Mouse (Mus musculus) thymus, postnatal 36 days (tissue): Measurements from ENCODE around the gene Rab2b.
"Not testable (repeated sequence)": the region's sequence is repeated elsewhere in the genome, so short reads cannot be mapped to it uniquely, and the experiment has no call there.

Source experiments
- DNase-seq, 2 experiments: peaks; one replicate each; pipeline ENCODE4 v3.0.0; 2022; ENCODE audit warnings: mixed read lengths in 2 of 2

Rab2b gene

GRCm38 (mm10) chr14:52278932-52279746 lies at the start of gene Rab2b, which contains the start of gene Tox4:
Rab2b (minus strand) TSS chr14:52279545.
Tox4 (plus strand) TSS chr14:52279146.
- peak; percentile 98 to 99 for DNase-seq

- no peak for DNase-seq
Measured at GRCm38 (mm10) chr14:52327910-52328812, 48.8 kb upstream of the Rab2b start, which contains the start of gene Sall2. Sall2 (minus strand) TSS chr14:52328762.

- no peak for DNase-seq
Measured at GRCm38 (mm10) chr14:52327375-52327901, 48.1 kb upstream of the Rab2b start.

GRCm38 (mm10) chr14:52325890-52326289 lies 46.5 kb upstream of the Rab2b start:
- DNase-seq: no peak

DNA sequence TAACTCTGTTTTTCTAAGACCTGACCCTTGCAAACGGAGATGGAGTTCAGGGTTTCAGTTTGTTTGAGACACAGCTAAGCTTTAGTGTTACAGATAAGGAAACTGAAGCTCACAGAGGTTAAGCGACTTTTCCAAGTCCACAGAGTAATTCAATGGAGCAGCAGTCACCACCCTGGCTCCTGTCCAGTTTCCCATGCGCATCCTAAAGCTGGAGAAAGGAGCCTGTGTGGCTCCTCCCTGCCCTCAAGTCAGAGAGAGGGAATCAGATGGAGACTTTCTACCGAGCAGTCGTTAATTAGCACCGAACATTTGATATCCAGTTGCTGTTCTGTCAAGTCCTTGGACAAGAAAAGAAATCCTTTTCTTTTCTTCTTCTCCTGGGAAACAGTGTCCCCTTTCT lies 40.0 kb upstream of the Rab2b start:
- no peak for DNase-seq

DNA sequence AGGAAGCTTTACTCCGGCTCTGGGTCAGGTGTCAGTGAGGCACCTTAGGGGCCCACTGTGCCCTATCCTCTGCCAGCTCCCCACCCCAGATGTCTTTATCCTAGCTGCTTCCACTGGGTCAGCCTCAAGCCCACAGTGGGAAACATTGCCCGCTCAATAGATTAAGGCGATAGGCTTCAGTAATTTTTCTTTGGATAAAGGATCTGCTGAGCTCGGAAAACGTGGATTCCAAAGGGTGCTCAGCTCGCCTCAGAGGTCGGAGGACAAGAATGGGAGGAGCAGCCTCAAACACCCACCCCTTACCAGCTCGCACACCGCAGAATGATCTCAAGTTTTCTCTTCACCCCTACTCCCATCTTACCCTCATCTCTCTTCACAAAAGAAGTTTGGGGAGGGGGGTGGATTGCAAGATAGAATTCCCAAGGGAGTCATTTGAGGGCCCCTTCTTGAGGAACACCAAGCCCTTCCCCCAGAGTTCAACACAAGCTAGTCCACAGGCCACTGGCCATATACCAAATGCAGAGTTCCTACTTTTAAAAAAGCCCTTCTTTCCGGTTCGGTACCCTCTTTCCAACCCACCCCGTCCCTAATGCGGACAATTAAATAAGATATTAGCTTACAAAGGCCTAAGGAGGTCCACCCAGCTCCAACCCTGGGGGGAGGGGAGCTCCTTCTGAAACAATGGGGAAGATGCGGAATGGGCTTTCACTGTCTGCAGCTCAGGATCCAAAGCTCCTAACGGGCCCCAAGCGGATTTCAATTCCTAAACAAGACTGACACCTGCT lies 37.3 kb upstream of the Rab2b start:
- DNase-seq: no peak

DNA sequence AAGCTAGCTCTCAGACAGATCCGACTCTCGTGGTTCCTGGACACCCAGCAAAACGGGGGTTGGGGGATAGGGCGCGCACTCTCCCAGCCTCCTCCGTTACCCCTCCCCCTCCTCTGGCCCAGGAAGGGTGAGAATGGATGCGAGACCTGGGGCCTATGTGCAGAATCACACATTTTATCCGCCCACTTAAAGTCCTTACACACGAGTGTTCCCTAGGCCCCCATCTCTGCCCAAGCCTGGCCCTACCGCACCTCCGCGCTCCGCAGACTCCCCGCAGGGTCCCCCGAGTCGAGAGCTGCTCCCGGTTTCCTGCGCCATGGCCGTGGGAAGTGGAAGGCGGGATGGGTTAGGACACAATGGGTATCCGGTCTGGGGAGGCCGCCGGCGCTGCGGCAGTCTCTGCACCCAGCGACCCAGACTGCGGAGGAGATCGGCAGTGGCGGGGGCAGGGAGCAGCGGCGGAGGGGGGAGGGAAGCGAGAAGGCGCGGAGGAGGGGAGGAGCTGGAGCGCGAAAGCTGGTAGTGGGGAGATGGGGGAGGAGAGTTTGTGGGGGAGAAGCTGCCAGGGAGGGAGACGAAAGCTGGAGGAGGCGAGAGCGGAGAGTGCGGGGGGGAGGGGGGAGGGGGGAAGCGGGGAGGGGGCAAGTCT lies 36.6 kb upstream of the Rab2b start:
- DNase-seq: peak; percentile 80 to 85

DNA sequence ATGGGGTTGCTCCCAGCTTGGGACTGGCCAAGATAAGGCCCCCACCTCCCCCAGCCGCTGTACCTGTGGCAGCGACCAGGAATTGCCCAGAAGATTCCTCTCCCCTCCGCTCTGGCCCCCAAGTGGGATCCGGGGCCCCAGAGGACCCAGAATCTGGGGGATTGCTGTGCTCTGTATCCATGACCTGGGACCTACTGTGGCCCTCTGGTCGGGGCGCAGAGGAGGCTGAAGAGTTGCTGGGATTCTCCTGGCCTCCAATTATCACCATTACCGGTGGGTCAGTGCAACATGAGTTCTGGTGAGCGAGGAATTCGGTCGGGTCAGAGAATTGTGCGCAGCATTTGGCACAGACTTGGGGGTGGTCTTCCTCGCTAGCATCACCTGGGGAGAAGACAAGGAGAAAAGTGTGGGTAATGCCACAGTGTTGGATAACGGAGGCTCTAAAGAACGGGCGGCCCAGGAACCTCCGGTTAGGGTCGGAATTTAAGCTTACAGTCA lies 36.0 kb upstream of the Rab2b start:
- no peak for DNase-seq

DNA sequence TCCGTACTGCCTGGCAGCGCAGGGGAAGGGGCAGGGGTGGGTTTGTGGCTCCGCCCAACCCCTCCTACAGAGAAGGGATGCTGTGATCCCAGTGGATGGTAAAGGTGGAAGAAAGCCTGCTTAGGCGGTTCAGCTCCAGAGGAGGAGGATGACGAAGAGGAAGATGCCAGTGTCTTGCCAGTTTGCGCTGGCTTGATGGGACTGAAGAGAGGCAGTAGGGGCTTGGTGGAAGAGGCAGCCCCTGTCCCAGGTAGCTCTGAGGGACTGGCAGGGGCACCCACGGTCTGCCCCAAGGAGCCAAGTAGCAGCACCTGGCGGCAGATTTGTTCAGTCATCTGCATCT lies 35.4 kb upstream of the Rab2b start:
- DNase-seq: no peak

DNA sequence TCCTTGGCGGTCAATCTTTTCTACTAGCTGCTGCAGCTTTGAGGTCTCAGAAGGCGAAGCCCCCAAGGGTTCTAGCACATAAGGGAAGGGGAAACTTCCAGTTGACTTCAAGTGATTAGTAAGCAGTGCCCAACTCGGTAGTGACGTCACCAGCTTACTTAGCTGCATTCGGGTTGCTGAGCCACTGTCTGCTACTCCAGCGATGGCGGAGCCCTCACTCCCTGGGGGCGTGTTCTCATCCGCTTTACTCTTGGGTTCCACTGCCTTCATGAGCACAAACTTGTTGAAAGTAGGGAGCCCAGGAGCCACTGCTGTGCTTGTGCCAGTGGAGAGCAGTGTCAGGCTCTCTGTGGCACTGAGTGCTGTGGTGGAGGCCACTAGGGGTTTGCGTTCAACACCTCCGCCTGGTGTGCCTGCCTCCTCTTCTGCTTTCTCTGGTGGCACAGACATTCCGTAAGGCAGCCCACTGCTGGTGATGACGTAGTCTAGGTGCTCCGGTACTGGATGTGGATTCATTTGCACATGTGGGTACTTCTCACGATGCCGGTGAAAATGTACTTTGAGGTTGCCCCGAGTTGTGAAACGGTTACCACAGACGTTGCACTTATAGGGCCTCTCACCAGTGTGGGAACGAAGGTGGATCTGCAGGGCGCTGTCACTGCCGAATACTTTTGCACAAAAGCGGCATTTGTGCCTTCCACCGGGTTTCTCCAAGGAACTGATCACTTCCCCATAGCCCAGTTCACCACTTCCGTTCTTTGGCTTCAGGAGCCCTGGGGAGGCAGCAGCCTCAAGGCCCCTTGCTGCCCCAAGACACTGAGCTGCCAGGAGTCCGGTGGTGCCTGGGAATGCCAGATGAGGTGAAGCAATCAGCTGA lies 34.8 kb upstream of the Rab2b start:
- no peak for DNase-seq

- no peak for DNase-seq
Measured at GRCm38 (mm10) chr14:52310906-52311305, 31.6 kb upstream of the Rab2b start.

DNA sequence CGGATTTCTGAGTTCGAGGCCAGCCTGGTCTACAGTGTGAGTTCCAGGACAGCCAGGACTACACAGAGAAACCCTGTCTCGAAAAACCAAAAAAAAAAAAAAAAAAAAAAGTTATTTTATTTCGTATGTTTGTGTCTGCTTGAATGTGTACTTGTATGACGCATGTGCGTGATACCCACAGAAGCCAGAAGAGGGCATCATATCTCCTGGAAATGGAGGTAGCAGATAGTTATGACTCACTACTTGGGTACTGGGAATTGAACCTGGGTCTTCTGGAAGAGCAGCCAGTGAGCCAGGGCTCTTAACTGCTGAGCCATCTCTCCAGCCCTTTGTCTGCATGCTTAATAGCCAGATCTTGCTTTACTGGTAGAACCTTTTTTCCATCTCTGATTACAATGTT lies 31.0 kb upstream of the Rab2b start:
- DNase-seq: peak in 1 of 2 experiments; percentile 17

DNA sequence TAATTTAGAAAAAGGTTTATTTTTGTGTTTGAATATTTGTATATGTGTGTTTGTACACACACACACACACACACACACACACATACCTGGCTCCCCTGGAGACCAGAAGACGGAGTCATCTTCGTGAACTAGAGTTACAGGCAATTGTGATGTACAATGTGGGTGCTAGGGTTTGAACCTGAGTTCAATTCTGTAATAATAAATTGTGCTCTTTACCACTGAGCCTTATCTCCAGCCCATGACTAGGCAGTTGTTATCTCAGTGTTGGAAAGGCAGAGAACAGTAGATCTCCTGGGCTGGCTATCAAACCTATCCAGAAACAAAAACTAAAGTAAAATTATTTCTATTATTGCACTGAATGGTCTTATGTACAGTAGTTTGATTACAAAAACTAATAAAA lies 26.8 kb upstream of the Rab2b start:
- DNase-seq: no peak

DNA sequence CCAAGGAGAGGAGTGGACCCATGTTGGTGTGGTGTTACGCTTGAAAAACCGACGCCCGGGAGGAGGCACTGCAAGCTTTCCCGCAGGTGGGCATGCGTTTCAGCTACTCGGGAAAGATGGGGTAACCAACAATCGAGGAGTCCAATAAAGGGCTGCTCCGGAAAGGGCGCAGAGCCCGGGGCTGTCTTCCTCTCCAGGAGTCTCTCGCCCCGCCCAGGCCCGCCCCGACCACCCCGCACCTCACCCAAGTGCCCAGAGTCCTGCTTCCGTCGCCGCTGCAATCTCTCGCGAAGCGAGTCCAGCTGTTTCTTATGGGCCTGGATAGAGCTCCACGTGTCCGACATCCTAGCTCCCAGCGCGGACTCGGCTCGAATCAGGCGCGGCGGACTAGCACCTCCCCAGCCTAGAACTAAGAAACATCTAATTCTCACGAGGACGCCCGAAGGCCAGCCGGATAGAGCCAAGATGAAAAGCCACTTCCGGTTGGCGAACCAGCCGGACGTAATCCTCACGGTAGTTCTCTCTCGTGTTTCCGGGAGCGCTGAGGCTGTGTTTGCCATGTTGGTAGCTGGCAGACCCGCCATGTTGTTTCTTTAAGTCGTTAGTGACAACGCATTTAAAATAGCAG lies 25.4 kb upstream of the Rab2b start, which contains the start of gene Mettl3:
Gene Mettl3, minus strand, starts transcription at position 485 of the 628 bp plus-strand sequence.
- DNase-seq: peak; percentile 86 to 87

GRCm38 (mm10) chr14:52303517-52303916 lies 24.2 kb upstream of the Rab2b start:
- DNase-seq: not testable (repeated sequence)

- no peak for DNase-seq
Measured at GRCm38 (mm10) chr14:52295558-52296264, 16.4 kb upstream of the Rab2b start.

GRCm38 (mm10) chr14:52284191-52284590 lies 4.8 kb upstream of the Rab2b start:
- DNase-seq: no peak

- DNase-seq: no peak
Measured at GRCm38 (mm10) chr14:52283629-52284028, 4.3 kb upstream of the Rab2b start.

- no peak for DNase-seq
Measured at GRCm38 (mm10) chr14:52279747-52280120, 389 bp upstream of the Rab2b start.

- no peak for DNase-seq
Measured at GRCm38 (mm10) chr14:52277210-52277609, 2.1 kb downstream of the Rab2b start.
